Mouse (Mus musculus) liver, postnatal 0 days (tissue): ENCODE results near the gene Tmcc3. TPM values are rescaled to one million over a fixed set of nuclear protein-coding genes. Genes with fewer than 3 reads are reported as not detected.

Source experiments
- ATAC-seq: fragments of 200-750 bp; cut with Nextera tagmentation; 2 replicates; pipeline ENCODE4 v1.8.0; 2017; ENCODE audit warnings: mild to moderate bottlenecking, moderate library complexity
- DNase-seq: peaks from one replicate; pipeline ENCODE4 v3.0.0-alpha.2; 2016
- H3K27ac ChIP-seq: fragments of 300-500 bp; sonication (generic); 2 replicates; pipeline ENCODE4 v1.5.1; 2014; ENCODE audit warnings: antibody characterized with exemption, moderate library complexity, mild to moderate bottlenecking, low read depth
- H3K27me3 ChIP-seq: fragments of 300-500 bp; sonication (generic); 2 replicates; pipeline ENCODE4 v1.6.1; 2014; ENCODE audit warnings: low read length, control low read depth, mixed read lengths; ENCODE audit not compliant: insufficient read depth
- H3K36me3 ChIP-seq: fragments of 300-500 bp; sonication (generic); replicated peaks from 2 replicates; pipeline ENCODE4 v1.6.1; 2014; ENCODE audit warnings: mild to moderate bottlenecking, control low read depth, low read length, moderate library complexity, mixed read lengths; ENCODE audit not compliant: insufficient read depth
- H3K4me1 ChIP-seq: fragments of 300-500 bp; sonication (generic); 2 replicates; pipeline ENCODE4 v1.6.1; 2014; ENCODE audit warnings: antibody characterized with exemption, mild to moderate bottlenecking, control low read depth; ENCODE audit not compliant: insufficient read depth
- H3K4me2 ChIP-seq: fragments of 300-500 bp; sonication (generic); 2 replicates; pipeline ENCODE4 v1.6.1; 2014; ENCODE audit warnings: low read depth, mild to moderate bottlenecking, low read length, moderate library complexity, mixed read lengths
- H3K4me3 ChIP-seq: fragments of 300-500 bp; sonication (generic); 2 replicates; pipeline ENCODE4 v1.5.1; 2014; ENCODE audit warnings: low read depth, low read length
- H3K9ac ChIP-seq: fragments of 300-500 bp; sonication (generic); replicated peaks from 2 replicates; pipeline ENCODE4 v1.6.1; 2014; ENCODE audit warnings: mild to moderate bottlenecking, moderate library complexity
- H3K9me3 ChIP-seq: fragments of 300-500 bp; sonication (generic); 2 replicates; pipeline ENCODE4 v1.6.1; 2016; ENCODE audit warnings: mild to moderate bottlenecking, control low read depth, low read length, mixed read lengths
- CTCF ChIP-seq: sonication (generic); IDR thresholded peaks from 2 replicates; pipeline ENCODE4 v1.5.1; 2016; ENCODE audit warnings: antibody characterized with exemption, low read depth
- EP300 ChIP-seq: IDR thresholded peaks from 2 replicates; pipeline ENCODE4 v1.6.1; 2016; ENCODE audit warnings: antibody characterized with exemption, low read depth, mild to moderate bottlenecking
- WGBS: fragments of 180-500 bp; shearing (Covaris S2); extraction: QIAGEN DNeasy Blood & Tissue Kit; methylation state at CpG from one replicate; pipeline ENCODE4 v1.1.7; 2014; ENCODE audit not compliant: insufficient replicate concordance; 5-methylcytosine and 5-hydroxymethylcytosine counted together
- polyA plus RNA-seq: library from polyadenylated mRNA; unstranded; fragments of >200 nt; fragmentation: Nextera tagmentation; extraction: Ambion mirVana; gene quantifications from 2 replicates; pipeline ENCODE4 v1.2.1, GENCODE M21; 2015

Gene Tmcc3
- polyA plus RNA-seq, 1 experiment from 2014 or later: 6.6 TPM

- DNase-seq: no peak
- no peak overlapping the region for H3K9ac ChIP-seq
- H3K4me3 ChIP-seq: no peak overlapping the region
- H3K36me3 ChIP-seq: no peaks in the 10 kb centered on the region
- H3K9me3 ChIP-seq: no peaks in the 10 kb centered on the region
- TF ChIP-seq CTCF: no peak
- no peak for TF ChIP-seq EP300
- ATAC-seq: no peak
- WGBS: 74% methylated on average over 10 of the region's 10 CpGs
- no peaks in the 10 kb centered on the region for H3K27me3 ChIP-seq
- no peak overlapping the region for H3K27ac ChIP-seq
- H3K4me2 ChIP-seq: no peak overlapping the region
- H3K4me1 ChIP-seq: no peaks in the 10 kb centered on the region; the same call in 1 of the 2 replicates
Observed at GRCm38 (mm10) chr10:94347296-94347695, 35.5 kb downstream of the Tmcc3 start.

GRCm38 (mm10) chr10:94347959-94348358, 36.2 kb downstream of the Tmcc3 start:
- Histone ChIP-seq H3K4me1 (no peaks in the 10 kb centered on the region; the same call in 1 of the 2 replicates), H3K27ac (no peak overlapping the region), H3K9me3 (no peaks in the 10 kb centered on the region), H3K9ac (no peak overlapping the region), H3K27me3 (no peaks in the 10 kb centered on the region), H3K4me3 (no peak overlapping the region), H3K4me2 (no peak overlapping the region), H3K36me3 (no peaks in the 10 kb centered on the region)
- WGBS: 89% methylated on average over 10 of the region's 10 CpGs
- ATAC-seq (no peak), DNase-seq (no peak)
- TF ChIP-seq CTCF: no peak
- no peak for TF ChIP-seq EP300

- DNase-seq (no peak), ATAC-seq (no peak)
- H3K27ac ChIP-seq: no peak overlapping the region
- no peaks in the 10 kb centered on the region for H3K9me3 ChIP-seq
- peaks cover 4% of the 10 kb centered on the region; the same call in 1 of the 2 replicates for H3K4me1 ChIP-seq
- 67% methylated on average over 5 of the region's 5 CpGs for WGBS
- TF ChIP-seq EP300 (no peak), CTCF (no peak)
- no peaks in the 10 kb centered on the region for H3K27me3 ChIP-seq
- H3K9ac ChIP-seq: no peak overlapping the region
- H3K4me2 ChIP-seq: no peak overlapping the region
- H3K4me3 ChIP-seq: no peak overlapping the region
- H3K36me3 ChIP-seq: no peaks in the 10 kb centered on the region
Observed at GRCm38 (mm10) chr10:94350207-94350606, 38.5 kb downstream of the Tmcc3 start.

GRCm38 (mm10) chr10:94350896-94351661, 39.3 kb downstream of the Tmcc3 start:
- H3K9ac ChIP-seq: no peak overlapping the region
- H3K36me3 ChIP-seq: no peaks in the 10 kb centered on the region
- TF ChIP-seq EP300 (no peak), CTCF (no peak)
- no peaks in the 10 kb centered on the region for H3K27me3 ChIP-seq
- no peak overlapping the region for H3K4me3 ChIP-seq
- ATAC-seq (no peak), DNase-seq (no peak)
- H3K4me2 ChIP-seq: no peak overlapping the region
- peaks cover 8% of the 10 kb centered on the region; the same call in 1 of the 2 replicates for H3K4me1 ChIP-seq
- WGBS: 70% methylated on average over 11 of the region's 11 CpGs
- no peaks in the 10 kb centered on the region for H3K9me3 ChIP-seq
- no peak overlapping the region for H3K27ac ChIP-seq

GRCm38 (mm10) chr10:94352172-94352876, 40.6 kb downstream of the Tmcc3 start:
- Histone ChIP-seq H3K36me3 (no peaks in the 10 kb centered on the region), H3K9me3 (no peaks in the 10 kb centered on the region), H3K4me1 (peaks cover 10% of the 10 kb centered on the region; the same call in 1 of the 2 replicates), H3K4me3 (no peak overlapping the region), H3K4me2 (no peak overlapping the region), H3K27me3 (no peaks in the 10 kb centered on the region), H3K9ac (no peak overlapping the region), H3K27ac (no peak overlapping the region)
- TF ChIP-seq CTCF (no peak), EP300 (no peak)
- DNase-seq (no peak), ATAC-seq (no peak)
- 77% methylated on average over 7 of the region's 7 CpGs for WGBS
